Mouse (Mus musculus): ENCODE data around the gene Gm49393.

Gene Gm49393

GRCm38 (mm10) chr13:60809690-60810089 is 125.7 kb downstream of the Gm49393 start:
- no peak for DNase-seq (ENCODE audit: low read depth, low spot score)

Measured in brain, adult 2 months (tissue).